Mouse (Mus musculus) gastrocnemius, postnatal 14 days (tissue): ENCODE results near the gene Tbrg4. TPM values are rescaled to one million over a fixed set of nuclear protein-coding genes. Genes with fewer than 3 reads are reported as not detected.

Experiments used
- DNase-seq: peaks from one replicate; pipeline ENCODE4 v3.0.0; 2021; ENCODE audit warnings: mixed read lengths
- intact Hi-C: fragments of 180-260 bp; cut with DNase I; formaldehyde crosslinking; loops from one replicate; pipeline ENCODE4 v1.15.1; 2025; ENCODE audit warnings: low total_unique reads
- total RNA-seq, 2 experiments: library from RNA; stranded (reverse); gene quantifications; 2 replicates each; pipeline ENCODE4 v1.2.3; 2021

Gene Tbrg4
- total RNA-seq, 2 experiments from 2014 or later, result 63.5 to 64.6 TPM

DNA sequence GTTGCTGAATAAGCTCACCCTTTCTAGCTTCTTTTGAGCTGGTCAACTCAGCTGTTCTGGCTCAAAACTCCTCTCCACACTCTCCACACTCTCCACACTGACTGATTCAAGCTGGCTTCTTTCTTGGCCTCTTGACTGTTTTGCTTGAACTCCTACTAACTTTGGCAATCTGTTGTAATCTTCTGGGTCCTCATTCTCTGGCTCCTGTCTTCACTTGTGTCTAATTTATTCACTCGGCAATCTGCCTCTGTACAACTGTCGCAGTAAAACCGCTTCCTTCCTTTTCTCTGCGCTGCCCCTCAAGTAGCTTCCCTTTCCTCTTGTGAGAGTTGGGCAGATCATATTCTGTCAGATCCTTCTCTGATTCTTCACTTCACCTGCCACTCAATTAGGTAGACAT, 1.9 kb upstream of the Tbrg4 start:
- intact Hi-C loops, result no loop called here
- no peak for DNase-seq

DNA sequence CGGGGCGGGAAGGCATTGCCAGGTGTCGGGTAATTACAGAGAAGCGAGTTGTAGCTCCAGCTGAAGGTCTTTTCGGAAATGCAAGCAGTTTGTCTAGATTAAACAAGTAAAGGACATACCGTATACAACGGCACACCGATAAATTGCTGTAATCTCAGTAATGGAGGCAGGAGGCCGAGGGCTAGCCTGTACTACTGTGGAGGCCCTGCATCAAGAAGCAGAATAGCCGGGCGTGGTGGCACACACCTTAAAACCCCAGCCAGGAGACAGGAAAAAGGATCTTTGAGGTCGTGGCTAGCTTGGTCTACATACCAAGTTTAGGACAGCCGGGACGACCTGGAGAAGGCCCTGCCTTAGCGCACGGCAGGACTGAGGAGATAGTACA, 513 bp upstream of the Tbrg4 start:
- no peak for DNase-seq
- intact Hi-C loops, result no loop called here

DNA sequence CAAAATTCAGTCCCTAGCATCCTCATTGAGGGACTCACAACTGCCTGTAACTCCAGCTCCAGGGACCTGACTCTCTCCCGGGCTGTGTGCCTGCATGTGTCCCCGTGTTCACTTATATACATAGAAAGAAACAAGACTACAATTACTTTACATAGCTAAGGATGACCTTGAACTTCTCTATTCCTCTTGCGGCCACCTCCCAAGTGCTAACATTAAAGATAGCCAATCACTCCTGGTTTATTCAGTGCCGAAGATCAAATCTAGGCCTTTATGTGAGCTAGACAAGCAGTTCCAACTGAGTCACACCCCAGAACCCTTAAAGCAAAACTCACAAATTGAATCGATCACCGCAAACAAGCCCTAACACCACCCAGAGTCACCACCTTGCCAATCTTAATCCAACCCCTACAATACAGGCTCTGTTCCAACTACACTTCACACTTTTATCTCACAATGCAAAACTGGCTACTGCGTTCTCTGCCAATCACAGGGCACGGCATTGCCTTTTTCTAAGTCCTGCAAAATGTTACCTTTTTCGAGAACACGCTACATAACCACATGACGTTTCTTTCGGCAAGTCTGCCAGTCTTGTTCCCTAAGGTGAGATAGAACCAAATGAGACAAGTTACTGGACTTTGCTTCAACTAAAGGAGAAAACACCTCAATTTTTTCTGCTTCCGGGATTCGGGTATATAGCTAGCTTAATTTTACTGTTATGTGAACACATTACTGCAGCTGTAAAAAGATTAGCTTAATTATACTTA, 1.1 kb downstream of the Tbrg4 start:
- DNase-seq, result no peak
- intact Hi-C loops, result no loop called here

DNA sequence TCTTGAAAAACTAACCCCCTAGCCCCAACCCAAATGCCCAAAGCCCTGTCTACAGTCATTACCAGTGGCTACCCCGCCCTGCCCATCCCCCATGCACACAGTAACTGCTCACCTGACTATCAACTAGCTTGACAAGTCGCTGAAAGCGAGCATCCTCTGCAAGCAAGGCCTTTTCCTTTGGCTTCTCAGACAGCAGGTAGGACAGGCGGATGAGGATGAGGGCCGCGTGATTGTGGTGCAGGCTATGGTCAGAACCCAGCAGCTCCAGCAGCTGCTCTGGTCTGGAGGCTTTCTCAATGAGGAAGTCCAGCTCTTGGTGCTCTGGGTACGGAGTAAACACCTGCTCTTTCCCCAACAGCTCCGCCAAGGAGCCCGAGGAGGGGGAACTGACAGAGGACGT, 2.2 kb downstream of the Tbrg4 start:
- no peak for DNase-seq
- intact Hi-C loops, result no loop called here

DNA sequence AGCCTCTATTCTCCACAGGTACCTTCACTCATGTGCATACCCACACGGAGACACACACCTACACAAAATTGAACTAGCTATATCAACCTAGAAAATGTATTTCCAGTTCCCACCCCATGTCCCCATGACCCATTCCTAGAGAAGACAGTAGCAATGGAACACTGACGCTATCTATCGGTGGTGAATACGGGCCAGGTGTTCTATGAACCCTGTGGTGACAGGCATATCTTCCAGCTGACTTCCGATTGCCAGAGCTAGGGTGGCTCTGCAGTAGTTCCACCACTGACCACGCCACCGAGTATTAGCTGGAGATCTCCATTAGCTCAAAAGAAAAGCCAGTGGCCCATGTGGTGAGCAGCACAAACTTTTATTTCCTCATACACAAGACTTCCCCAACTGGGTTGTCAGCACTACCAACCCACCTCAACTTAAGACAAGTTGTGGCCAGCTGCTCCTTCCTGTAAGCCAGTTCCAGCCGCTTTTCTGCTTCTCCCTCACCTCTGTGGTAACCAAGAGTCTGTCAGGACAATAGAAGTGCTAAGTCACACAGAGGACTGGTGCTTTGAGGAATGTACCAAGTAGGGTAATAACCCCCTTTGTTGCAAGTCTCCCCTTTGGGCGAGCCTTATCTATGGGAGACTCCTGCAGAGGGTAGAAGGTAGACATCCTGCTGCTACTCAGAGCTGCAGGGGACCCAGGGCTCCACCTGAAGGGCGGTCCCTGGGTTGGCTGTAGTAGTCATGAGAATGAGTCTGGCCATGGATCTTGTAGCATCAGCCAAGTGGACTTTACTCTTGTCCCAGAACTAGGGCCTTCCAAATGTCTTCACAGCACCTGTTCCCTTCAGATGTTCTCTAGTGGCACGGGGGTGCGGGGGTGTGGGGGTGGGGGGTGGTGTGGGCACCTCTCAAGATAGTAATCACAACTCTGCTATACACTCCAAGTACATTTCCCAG, 10.3 kb downstream of the Tbrg4 start:
- intact Hi-C loops, result loop anchor here (10.0 kb wide), 1 partner anchor 151 kb away; no protein-coding TSS in a partner anchor
- no peak for DNase-seq

DNA sequence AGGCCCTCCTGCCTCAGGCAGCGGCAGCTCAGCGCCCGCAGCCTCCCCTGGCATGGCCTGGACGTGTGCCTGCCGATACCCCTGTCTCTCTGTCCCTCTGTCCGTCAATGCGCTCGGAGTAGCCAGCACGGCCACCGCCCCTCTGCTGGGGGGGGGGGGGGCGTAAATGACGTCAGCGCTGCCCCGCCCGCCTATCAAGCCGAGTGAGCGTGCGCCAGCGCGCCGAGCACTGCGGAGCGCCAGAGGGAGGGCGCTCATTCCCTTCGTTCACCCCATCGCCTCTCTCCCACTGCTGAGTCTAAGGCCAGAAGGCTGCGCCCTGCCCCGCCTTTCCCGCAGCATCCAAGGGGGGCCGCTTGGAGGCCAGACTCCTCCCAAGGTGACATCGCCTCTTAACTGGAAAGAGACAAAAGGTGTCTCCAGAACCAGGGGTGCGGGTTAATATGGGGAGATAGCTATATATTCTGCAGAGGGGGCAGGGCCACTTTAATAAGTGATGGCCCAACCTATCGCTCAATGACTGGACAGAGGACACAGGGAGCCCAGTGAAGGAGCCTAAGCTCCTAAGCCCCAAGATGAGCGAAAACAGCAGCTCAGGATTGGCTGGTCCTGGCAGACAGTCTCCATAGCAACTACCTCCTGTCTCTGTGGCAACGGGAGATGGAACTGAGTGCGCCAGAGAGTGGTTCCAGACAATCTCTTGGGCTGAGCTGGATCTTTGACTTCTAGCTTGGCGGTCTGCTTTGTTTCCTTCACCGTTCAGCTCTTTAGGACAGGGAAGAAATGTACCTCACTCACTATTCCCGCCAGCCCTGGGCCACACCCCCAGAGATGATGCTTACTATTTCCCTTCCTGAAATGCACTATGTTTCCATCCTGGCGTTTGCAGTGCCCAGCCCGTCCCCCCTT, 20.1 kb downstream of the Tbrg4 start, which contains the start of gene Nacad:
Gene Nacad (minus strand): TSS at position 563 of the 909 bp plus-strand sequence.
- no peak for DNase-seq
- intact Hi-C loops, result no loop called here

DNA sequence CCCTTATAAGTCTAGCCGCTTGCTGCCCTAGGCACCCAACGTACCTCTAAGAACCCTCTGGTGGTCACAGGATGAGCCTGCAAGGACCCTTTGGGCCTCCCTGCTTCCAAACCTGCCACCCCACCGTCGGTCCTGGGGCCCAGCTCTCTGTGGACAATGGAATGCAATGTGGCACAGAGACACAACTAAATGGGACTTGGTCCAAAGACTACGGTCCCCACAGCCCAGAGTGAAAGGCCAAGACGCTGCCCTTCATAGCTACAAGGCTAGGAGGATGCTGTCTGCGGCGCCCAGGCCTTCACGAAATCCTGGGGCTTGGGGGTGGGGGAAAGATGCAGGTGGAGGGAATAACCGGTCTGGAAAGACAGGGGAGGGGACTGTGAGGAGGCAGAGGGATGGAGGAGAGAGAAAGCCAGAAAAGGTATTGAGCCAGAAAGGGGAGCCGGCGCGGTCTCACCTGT, 20.8 kb downstream of the Tbrg4 start:
- no peak for DNase-seq
- intact Hi-C loops, result no loop called here

DNA sequence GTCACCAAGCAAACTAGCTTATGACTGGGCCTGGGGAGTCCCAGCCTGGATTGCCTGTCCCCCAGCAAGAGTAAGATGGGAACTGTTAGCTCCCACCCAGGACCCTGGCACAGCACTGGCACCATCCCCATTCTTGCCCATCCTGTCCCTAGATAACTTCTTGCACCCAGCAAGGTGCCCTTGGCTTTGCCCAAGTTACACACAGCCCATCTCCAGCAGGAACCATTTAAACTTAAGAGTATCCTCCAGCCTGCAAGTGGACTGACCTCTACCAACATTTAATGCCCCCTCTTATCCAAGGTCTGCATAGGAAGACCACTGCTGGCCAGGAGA, 21.3 kb downstream of the Tbrg4 start:
- intact Hi-C loops, result no loop called here
- no peak for DNase-seq

DNA sequence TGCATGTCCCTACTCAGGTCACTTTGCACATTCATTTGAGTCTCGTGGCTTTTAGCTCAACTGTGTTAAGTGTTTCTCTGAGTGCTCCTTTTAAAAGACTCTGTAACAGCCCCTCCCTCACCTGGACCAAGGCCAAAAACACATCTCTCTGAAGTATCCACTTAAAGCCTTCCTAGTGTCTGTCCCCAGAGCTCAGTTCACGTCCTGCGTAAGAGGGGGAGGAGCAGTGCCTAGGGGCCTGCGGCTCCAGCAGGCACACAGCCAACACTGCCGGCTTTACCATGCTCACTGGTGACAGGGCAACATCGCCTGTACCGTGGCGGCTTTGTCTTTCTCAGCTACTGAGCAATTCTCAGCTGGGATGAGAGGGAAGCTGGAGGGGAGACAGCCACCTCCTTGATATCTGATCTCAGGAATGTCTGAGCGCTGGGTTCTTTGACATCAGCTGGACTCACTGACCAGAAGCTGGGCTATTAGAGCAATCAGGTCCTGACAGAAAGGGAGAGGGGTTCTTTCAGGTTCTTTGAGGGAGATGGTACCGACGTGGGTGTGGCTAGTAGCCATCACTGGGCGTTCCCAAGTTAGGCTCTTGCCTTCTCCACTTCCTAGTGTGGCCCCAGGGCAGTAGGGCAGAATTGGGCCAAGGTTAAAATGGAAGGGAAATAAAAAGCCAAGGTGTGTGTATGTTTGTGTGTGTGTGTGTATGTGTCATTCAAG, 21.8 kb downstream of the Tbrg4 start:
- DNase-seq, result no peak
- intact Hi-C loops, result no loop called here

DNA sequence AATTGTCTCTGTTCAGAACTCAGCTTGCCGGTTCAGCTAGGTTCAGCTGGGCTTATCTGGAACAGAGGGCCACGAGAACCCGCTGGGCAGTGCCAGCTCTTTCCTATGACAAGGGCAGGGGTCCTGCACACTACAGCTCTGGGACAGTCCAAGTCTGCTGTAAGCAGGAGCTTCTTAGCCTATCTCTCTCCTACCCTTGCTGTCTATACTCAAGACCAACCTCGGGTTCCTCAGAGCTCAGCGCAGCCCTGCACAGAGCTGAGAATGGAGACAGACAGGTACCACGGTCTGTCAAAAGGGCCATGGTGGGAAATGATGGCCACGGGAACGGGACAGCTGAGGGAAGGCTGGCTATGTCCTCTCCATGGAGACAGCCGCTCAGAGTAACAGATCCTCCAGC, 22.6 kb downstream of the Tbrg4 start:
- DNase-seq, result no peak
- intact Hi-C loops, result no loop called here

DNA sequence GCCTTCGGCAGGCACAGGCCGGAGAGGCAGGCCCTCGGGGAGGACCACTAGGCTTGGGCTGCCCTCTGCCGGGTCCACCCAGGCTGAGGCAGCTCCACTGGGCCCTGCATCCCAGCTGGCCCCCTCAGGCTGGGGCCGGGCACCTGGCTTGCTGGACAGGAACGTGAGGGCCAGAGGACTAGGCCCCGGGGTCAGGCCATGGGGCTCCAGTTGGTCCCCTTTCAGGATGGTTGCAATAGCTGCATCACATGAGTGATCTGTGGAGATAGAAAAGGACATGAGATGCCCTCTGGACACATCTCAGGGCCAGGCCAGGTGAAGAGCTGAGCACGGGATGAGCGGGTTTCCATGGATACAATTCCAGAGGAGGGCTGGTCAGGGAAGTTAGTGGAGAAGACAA, 23.2 kb downstream of the Tbrg4 start:
- DNase-seq, result no peak

DNA sequence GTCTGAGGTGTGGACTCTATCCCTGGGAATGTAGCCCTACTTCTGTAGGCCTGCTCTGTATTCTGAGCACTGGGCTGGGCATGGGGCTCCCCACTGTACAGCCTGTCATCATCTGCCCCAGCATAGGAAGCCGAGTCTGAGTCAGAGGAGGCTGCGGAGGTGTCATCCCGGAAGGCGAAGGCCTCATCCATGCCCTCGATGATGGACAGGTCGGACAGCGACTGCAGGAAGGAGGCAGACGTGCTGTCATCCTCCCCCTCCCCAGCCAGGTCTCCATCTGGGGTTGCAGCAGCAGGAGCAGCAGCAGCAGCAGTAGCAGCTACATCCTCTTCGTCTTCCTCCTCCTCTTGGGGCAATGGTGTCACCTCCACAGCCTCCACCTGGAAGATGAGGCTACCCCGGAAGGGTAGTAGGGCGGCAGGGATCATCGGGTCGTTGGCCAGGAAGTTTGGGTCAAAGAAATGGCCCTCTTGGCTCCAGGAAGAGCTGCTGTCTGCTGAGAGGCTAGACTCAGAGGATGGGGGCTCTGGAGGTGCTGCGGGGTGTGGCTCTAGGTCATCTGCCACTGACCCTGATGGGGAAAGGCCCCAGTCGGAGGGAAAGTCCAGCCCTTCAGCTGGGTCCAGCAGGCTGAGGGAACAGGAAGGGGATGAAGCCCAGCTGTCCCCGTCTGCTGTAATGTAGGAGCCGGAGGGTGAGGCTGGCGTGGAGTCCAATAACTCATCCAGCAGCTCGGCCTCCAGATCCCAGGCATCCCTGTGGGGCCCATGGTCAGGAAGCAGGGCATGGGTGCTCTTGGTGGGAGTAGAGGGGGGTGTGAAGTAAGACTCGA, 24.0 kb downstream of the Tbrg4 start:
- intact Hi-C loops, result no loop called here
- no peak for DNase-seq

More for the DNA sequence above, 23.2 kb downstream of the Tbrg4 start:
- intact Hi-C loops, result no loop called here

DNA sequence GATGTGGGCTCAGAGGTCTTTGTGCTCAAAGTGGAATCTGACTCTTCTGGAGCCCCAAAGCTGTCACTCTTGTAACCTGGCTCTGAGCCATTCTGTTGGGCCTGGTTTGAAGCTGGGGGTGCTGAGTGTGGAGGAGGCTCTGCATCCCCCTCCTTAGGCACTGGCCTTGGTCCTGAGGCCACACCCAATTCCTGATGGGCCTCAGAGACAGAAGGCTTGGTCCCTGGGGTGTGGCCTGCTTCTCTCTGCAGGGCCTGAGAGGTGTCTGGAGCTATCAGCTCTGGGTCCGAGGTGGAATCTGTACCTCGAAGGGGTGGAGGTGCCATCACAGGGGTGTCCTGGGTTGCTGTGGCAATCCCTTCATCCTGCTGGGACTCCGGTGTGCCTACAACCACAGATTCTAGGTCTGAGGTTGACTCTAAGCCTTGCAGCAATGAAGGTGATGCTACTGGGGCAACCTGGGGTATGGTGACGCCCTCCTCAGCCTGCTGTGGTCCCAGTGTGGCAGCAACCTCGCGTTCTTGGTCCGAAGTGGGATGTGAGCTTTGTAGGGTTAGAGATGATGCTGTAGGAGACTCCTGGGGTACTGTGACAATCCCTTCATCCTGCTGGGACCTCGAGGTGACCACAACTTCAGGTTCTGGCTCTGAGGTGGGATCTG, 25.5 kb downstream of the Tbrg4 start:
- intact Hi-C loops, result no loop called here
- no peak for DNase-seq

DNA sequence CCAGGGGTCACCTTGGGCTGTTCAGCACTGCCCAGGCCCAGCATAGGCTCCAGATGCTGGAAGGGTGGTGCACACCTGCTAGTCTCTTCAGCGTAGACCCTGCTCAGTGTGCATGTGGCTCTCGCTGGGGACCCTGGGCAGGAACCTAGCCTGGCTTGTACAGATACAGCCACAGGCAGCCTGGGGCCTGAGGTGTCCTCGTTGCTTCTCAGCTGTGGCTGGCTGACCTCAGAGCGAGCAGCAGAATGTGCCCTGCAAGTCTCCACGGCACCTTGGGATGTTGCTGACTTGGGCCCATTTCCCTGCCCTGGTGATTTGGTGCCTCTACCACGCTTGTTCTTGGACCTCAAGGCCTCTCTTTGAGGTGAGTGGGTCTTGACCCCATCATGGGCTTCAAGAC, 26.0 kb downstream of the Tbrg4 start:
- intact Hi-C loops, result no loop called here

DNA sequence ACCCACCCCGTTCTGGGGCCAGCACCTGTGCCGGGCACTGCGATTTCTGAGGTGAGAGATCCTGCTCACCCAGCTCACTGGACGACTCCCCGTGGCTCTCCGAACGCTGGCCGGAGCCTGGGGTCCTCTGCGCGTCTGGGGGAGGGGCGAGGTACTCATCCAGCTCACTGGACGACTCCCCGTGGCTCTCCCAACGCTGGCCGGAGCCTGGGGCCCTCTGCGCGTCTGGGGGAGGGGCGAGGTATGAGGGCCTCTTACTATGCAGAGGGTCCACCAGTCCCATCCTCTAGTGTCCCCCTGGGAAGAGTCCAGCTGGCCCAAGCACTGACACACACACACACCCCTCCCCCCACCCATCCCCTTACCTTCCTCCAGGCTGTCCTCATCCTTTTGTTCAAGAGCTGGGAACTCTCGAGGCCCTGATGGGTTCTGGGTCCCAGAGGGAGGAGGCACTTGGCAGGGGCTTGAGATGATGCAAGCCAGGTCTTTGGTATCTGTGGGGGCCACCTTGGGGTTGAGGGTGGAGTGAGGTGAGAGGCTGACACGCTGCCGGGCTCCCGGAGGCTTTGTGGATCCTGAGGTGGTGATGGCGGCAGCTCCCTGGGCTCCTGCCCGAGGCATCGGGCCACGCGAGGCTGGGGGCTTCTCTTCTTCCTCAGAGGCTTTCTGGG, 26.7 kb downstream of the Tbrg4 start:
- no peak for DNase-seq
- intact Hi-C loops, result no loop called here

More for the DNA sequence above, 26.0 kb downstream of the Tbrg4 start:
- no peak for DNase-seq

DNA sequence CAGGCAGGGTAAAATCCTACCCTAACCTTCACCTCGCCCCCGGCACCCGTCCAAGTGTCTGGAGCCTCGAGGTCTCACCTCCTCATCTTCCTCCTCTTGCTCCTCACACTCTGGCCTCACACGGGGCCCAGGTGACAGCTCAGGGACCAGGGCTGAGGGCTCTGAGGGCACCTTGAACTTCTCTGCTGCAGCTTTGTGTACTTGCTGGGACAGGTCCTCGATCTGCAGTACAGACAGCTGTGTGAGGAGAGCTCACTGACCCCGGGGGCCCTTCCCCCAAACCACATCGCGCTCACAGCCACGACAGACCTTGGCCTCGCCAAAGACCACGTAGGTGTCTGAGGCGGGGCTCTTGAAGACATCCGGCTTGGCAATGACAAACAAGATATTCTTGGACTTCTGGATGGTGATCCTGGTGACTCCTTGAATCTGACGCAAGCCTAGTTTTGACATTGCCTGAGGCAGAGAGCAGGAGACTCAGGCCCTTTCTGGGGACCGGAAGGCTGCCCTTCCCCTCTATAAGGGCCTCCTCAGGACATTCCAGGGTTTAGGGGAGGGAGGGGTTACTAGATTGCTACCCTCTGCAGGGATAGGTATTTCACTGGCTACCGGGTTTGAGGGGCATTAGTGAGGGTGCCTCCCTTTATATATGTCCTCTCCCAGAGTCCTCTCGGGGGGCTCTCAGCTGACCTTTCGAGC, 27.5 kb downstream of the Tbrg4 start:
- intact Hi-C loops, result no loop called here
- DNase-seq, result peak; percentile 29

DNA sequence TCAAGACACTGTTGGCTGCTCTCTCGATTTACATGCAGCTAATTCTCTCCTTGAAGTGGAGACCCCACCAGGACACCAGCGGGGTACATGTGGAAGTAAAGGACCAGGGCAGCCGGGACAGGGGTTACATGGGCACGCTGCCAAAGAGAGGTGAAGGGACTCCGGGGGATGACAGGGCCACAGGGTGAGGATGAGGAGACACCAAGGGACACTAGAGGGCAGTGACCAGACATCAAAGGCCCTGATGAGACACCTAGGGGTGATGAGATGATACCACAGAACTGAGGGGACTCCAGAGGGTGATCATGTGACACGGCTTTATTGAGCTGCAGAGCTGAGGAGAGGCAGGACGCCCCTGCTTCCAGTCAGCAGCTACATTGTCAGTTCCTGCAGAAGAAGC, 28.3 kb downstream of the Tbrg4 start:
- intact Hi-C loops, result no loop called here
- no peak for DNase-seq
